Mouse (Mus musculus): Measurements from ENCODE around the gene Ankrd50.

DNA sequence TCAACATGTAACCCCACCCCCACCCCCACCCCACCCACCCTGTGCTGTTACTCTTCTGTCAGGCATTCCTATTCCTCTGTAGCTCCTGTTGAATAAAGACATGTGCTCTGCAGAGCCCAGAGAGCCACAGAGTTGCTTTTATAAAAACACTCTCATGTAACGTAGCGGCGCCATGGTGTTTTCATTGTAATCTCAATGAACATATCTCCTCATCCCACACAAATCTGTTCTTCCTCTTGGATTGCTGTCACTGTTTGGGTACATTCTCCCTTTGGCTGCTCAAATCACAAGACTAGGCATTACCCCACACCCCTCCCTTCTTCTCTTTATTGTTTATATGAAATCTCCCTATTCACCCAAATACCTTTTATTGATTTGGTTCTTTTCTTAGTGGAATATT is 13.9 kb upstream of the Ankrd50 start:
- TF ChIP-seq CTCF (conservative IDR thresholded peaks at IDR 0.05; ENCODE audit: insufficient read depth, insufficient read length, low read depth, low read length): no peak
- TF ChIP-seq POLR2A (IDR thresholded peaks at IDR 0.05; ENCODE audit: low read depth, low read length): no peak
